Mouse (Mus musculus): Measurements from ENCODE around the gene Prr27. TPM values are rescaled to one million over a fixed set of nuclear protein-coding genes. Genes with fewer than 3 reads are reported as not detected.

The Prr27 gene
- polyA plus RNA-seq (2015; fragmentation: Nextera tagmentation; extraction: Ambion mirVana): not detected in 2 replicates

DNA sequence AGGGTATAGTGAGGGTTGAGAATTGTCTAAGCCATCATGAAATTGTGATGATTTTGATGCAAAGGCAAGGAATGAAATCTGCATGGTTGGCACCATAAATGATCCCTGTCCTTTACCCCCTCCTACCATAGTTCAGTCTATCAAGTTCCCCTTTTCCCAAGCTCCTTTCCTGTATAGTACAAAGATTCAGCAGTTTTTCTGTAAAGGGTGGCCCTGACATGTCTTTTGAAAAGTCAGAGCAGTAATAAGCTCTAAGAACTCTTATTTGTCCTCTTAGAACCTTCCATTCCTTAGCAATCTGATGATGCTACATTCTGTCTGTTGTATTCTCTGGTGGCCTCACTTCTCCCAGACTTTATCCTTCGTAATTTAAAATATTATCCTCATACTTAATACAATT is at the start of gene Prr27:
Prr27 (plus strand) TSS at position 301 of the 400 bp plus-strand sequence.
- Histone ChIP-seq H3K27me3 (no peaks in the 10 kb centered on the region), H3K4me3 (no peak within 1 kb of the TSS), H3K36me3 (no peaks in the 10 kb centered on the region), H3K4me1 (replicated peaks) (no peaks in the 10 kb centered on the region), H3K9me3 (no peaks in the 10 kb centered on the region), H3K4me2 (no peak within 1 kb of the TSS), H3K27ac (replicated peaks) (no peak within 1 kb of the TSS), H3K9ac (no peak within 1 kb of the TSS)
- 76% methylated on average over 1 of the region's 1 CpGs for WGBS
- no peak for ATAC-seq (ENCODE audit: low read depth)

DNA sequence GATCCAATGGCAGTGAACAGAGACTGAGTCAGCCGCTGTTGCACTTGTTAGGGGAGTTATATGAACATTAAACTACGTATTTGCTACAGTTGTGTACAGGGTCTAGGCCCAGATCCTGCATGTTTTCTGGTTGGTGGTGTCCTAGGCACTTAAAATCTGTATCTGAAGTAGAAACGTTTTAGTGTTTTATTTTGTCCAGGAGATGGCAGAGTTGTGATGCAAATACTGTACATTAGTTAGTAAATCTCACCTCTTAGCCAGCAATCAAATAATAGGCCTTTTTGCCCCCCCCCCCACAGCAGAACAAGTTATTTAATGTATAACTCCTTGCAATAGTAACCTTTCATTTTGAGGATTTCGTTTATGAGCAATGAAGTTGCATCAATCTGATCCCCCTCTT is 42.8 kb upstream of the Prr27 start:
- H3K27me3 ChIP-seq: no peaks in the 10 kb centered on the region
- H3K9ac ChIP-seq: no peak overlapping the region
- no peaks in the 10 kb centered on the region for H3K36me3 ChIP-seq
- H3K4me3 ChIP-seq: no peak overlapping the region
- 64% methylated on average over 4 of the region's 4 CpGs for WGBS
- H3K9me3 ChIP-seq: no peaks in the 10 kb centered on the region
- H3K4me1 ChIP-seq (replicated peaks): no peaks in the 10 kb centered on the region
- no peak for ATAC-seq (ENCODE audit: low read depth)
- no peak overlapping the region for H3K4me2 ChIP-seq
- no peak overlapping the region for H3K27ac ChIP-seq (replicated peaks)

- H3K27ac ChIP-seq (replicated peaks): no peak within 1 kb of the TSS
- H3K9ac ChIP-seq: no peak within 1 kb of the TSS
- 77% methylated on average over 2 of the region's 2 CpGs for WGBS
- H3K4me1 ChIP-seq (replicated peaks): no peaks in the 10 kb centered on the region
- H3K27me3 ChIP-seq: no peaks in the 10 kb centered on the region
- ATAC-seq (ENCODE audit: low read depth): no peak
- H3K4me3 ChIP-seq: no peak within 1 kb of the TSS
- H3K9me3 ChIP-seq: no peaks in the 10 kb centered on the region
- no peaks in the 10 kb centered on the region for H3K36me3 ChIP-seq
- H3K4me2 ChIP-seq: no peak within 1 kb of the TSS
Measured at GRCm38 (mm10) chr5:87807782-87808181, 17.7 kb upstream of the Prr27 start, which contains the start of gene Csn1s2b. Gene Csn1s2b (plus strand): TSS chr5:87808082.

GRCm38 (mm10) chr5:87809253-87809652 is 16.2 kb upstream of the Prr27 start:
- H3K4me1 ChIP-seq (replicated peaks): no peaks in the 10 kb centered on the region
- no peaks in the 10 kb centered on the region for H3K9me3 ChIP-seq
- H3K4me3 ChIP-seq: no peak overlapping the region
- no peak overlapping the region for H3K9ac ChIP-seq
- no peak for ATAC-seq (ENCODE audit: low read depth)
- WGBS: 71% methylated on average over 2 of the region's 2 CpGs
- no peak overlapping the region for H3K27ac ChIP-seq (replicated peaks)
- H3K27me3 ChIP-seq: no peaks in the 10 kb centered on the region
- H3K36me3 ChIP-seq: no peaks in the 10 kb centered on the region
- H3K4me2 ChIP-seq: no peak overlapping the region

DNA sequence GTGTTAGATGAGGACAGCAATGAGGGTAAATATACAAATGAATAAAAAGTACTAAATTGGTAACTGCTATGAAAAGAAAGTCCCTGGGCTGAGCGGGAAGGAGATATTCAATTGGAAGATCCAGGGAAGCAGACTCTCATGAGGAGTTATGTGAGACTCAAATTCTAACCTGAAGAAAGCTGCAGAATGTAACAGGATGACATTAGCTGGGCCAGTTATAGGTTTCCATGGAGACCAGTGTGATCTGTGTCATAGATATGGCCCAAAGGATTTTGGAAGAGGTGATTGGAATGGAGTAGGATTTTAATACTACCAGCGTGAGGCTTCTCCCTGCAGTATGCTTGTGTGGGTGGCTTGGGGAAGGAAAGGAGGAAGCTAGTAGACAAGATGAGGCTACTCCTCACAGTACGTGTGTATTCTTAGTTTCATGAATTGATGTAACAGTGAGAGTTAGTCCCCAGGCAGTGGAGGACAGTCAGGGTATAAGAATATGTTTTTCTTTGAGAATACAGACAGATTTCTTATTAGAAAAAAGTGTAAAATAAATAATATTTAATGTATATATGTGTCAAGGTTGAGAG is 29.7 kb downstream of the Prr27 start:
- Histone ChIP-seq H3K9ac (no peak overlapping the region), H3K4me1 (replicated peaks) (no peaks in the 10 kb centered on the region), H3K9me3 (no peaks in the 10 kb centered on the region), H3K4me2 (no peak overlapping the region), H3K36me3 (no peaks in the 10 kb centered on the region), H3K27ac (replicated peaks) (no peak overlapping the region), H3K27me3 (no peaks in the 10 kb centered on the region), H3K4me3 (no peak overlapping the region)
- 81% methylated on average over 3 of the region's 3 CpGs for WGBS
- no peak for ATAC-seq (ENCODE audit: low read depth)

GRCm38 (mm10) chr5:87870084-87870483 is 44.6 kb downstream of the Prr27 start:
- Histone ChIP-seq H3K4me2 (no peak overlapping the region), H3K4me1 (replicated peaks) (no peaks in the 10 kb centered on the region), H3K36me3 (no peaks in the 10 kb centered on the region), H3K27ac (replicated peaks) (no peak overlapping the region), H3K9ac (no peak overlapping the region), H3K9me3 (no peaks in the 10 kb centered on the region), H3K4me3 (no peak overlapping the region), H3K27me3 (no peaks in the 10 kb centered on the region)
- WGBS: 67% methylated on average over 2 of the region's 2 CpGs
- ATAC-seq (ENCODE audit: low read depth): no peak

- H3K9me3 ChIP-seq: no peaks in the 10 kb centered on the region
- H3K4me2 ChIP-seq: no peak overlapping the region
- H3K4me3 ChIP-seq: no peak overlapping the region
- H3K27ac ChIP-seq (replicated peaks): no peak overlapping the region
- H3K4me1 ChIP-seq (replicated peaks): no peaks in the 10 kb centered on the region
- ATAC-seq (ENCODE audit: low read depth): no peak
- WGBS: 35% methylated on average over 4 of the region's 4 CpGs
- H3K27me3 ChIP-seq: no peaks in the 10 kb centered on the region
- no peak overlapping the region for H3K9ac ChIP-seq
- H3K36me3 ChIP-seq: no peaks in the 10 kb centered on the region
Measured at GRCm38 (mm10) chr5:87871423-87871822, 45.9 kb downstream of the Prr27 start.

- 88% methylated on average over 1 of the region's 1 CpGs for WGBS
- Histone ChIP-seq H3K4me2 (no peak within 1 kb of the TSS), H3K27ac (replicated peaks) (no peak within 1 kb of the TSS), H3K9ac (no peak within 1 kb of the TSS), H3K36me3 (no peaks in the 10 kb centered on the region), H3K4me3 (no peak within 1 kb of the TSS), H3K9me3 (no peaks in the 10 kb centered on the region), H3K27me3 (no peaks in the 10 kb centered on the region), H3K4me1 (replicated peaks) (no peaks in the 10 kb centered on the region)
- no peak for ATAC-seq (ENCODE audit: low read depth)
Measured at GRCm38 (mm10) chr5:87884729-87885128, 59.2 kb downstream of the Prr27 start, which contains the start of gene Odam. Gene Odam (plus strand): TSS chr5:87885029.

Other genes with a start within 250 kb of the Prr27 start
- not detected in 2 replicates for gene Sult1e1, start 234.1 kb upstream of the Prr27 start, polyA plus RNA-seq (2015; fragmentation: Nextera tagmentation; extraction: Ambion mirVana)
- not detected in 2 replicates for gene Csn1s1, start 159.5 kb upstream of the Prr27 start, polyA plus RNA-seq (2015; fragmentation: Nextera tagmentation; extraction: Ambion mirVana)
- not detected in 2 replicates for gene Csn2, start 126.1 kb upstream of the Prr27 start, polyA plus RNA-seq (2015; fragmentation: Nextera tagmentation; extraction: Ambion mirVana)
- not detected in 2 replicates for gene Csn1s2a, start 51.1 kb upstream of the Prr27 start, polyA plus RNA-seq (2015; fragmentation: Nextera tagmentation; extraction: Ambion mirVana)
- not detected in 2 replicates for gene Csn1s2b, start 17.6 kb upstream of the Prr27 start, polyA plus RNA-seq (2015; fragmentation: Nextera tagmentation; extraction: Ambion mirVana)
- gene Odam, start 59.3 kb downstream of the Prr27 start, polyA plus RNA-seq (2015; fragmentation: Nextera tagmentation; extraction: Ambion mirVana): not detected in 2 replicates
- gene Csn3, start 99.9 kb downstream of the Prr27 start, polyA plus RNA-seq (2015; fragmentation: Nextera tagmentation; extraction: Ambion mirVana): 0.41 TPM in 1 of 2 replicates, not detected in the other
- not detected in 2 replicates for gene 2310003L06Rik, start 143.8 kb downstream of the Prr27 start, polyA plus RNA-seq (2015; fragmentation: Nextera tagmentation; extraction: Ambion mirVana)
- not detected in 2 replicates for gene Gm28434, start 143.8 kb downstream of the Prr27 start, polyA plus RNA-seq (2015; fragmentation: Nextera tagmentation; extraction: Ambion mirVana)
- gene Cabs1, start 153.8 kb downstream of the Prr27 start, polyA plus RNA-seq (2015; fragmentation: Nextera tagmentation; extraction: Ambion mirVana): not detected in 2 replicates
- not detected in 2 replicates for gene Smr3a, start 176.9 kb downstream of the Prr27 start, polyA plus RNA-seq (2015; fragmentation: Nextera tagmentation; extraction: Ambion mirVana)

Data from neural tube, embryonic 13.5 days (tissue).